Mouse (Mus musculus): ENCODE measurements at regions not wholly inside any gene's neighbourhood (a gene's known extent, or its start where the extent isn't known, plus 50 kb on each side); places are given as distances from the start of the nearest gene placed in this dataset.

- TF ChIP-seq EP300 (IDR thresholded peaks at IDR 0.05; ENCODE audit: insufficient read depth, low read depth, low read length): no peak
- TF ChIP-seq CTCF (IDR thresholded peaks at IDR 0.05): no peak
- no peak for TF ChIP-seq POLR2A (IDR thresholded peaks at IDR 0.05; ENCODE audit: insufficient read depth, low read depth, low read length)
These were observed 92.3 kb upstream of the Frmd4a start for GRCm38 (mm10) chr2:3925199-3925598.
